Mouse (Mus musculus) left cerebral cortex, postnatal 4 days (tissue): ENCODE results near the gene Slc8a1. TPM values are rescaled to one million over a fixed set of nuclear protein-coding genes. Genes with fewer than 3 reads are reported as not detected.

ENCODE experiments used
- DNase-seq: peaks from one replicate; pipeline ENCODE4 v3.0.0-alpha.2; 2022
- intact Hi-C: fragments of 180-260 bp; cut with DNase I; formaldehyde crosslinking; loops from one replicate; pipeline ENCODE4 v1.15.1; 2025
- total RNA-seq, 2 experiments: library from RNA; stranded (reverse); gene quantifications; 2 replicates each; pipeline ENCODE4 v1.2.3; 2021

The Slc8a1 gene
- total RNA-seq, 2 experiments from 2014 or later, result 319 TPM

GRCm38 (mm10) chr17:81455269-81455668 is 282.9 kb downstream of the Slc8a1 start:
- intact Hi-C loops, result no loop called here
- no peak for DNase-seq

- no peak for DNase-seq
- intact Hi-C loops, result no loop called here
These were observed 296.7 kb downstream of the Slc8a1 start, which contains the start of gene Gm11096 for GRCm38 (mm10) chr17:81441463-81441862. Gene Gm11096, plus strand, starts transcription at chr17:81441763.

GRCm38 (mm10) chr17:81433148-81433547 is 305.0 kb downstream of the Slc8a1 start:
- intact Hi-C loops, result no loop called here

GRCm38 (mm10) chr17:81432733-81433132 is 305.4 kb downstream of the Slc8a1 start:
- intact Hi-C loops, result no loop called here
- no peak for DNase-seq

More at GRCm38 (mm10) chr17:81433148-81433547, 305.0 kb downstream of the Slc8a1 start:
- DNase-seq, result no peak

GRCm38 (mm10) chr17:81427245-81427644 is 310.9 kb downstream of the Slc8a1 start:
- DNase-seq, result no peak
- intact Hi-C loops, result no loop called here

GRCm38 (mm10) chr17:81424256-81424912 is 313.8 kb downstream of the Slc8a1 start:
- DNase-seq, result peak; percentile 37
- intact Hi-C loops, result no loop called here

- peak; percentile 39 for DNase-seq
- intact Hi-C loops, result no loop called here
These were observed 318.2 kb downstream of the Slc8a1 start for GRCm38 (mm10) chr17:81419802-81420459.

- intact Hi-C loops, result no loop called here
- DNase-seq, result peak; percentile 24
These were observed 321.6 kb downstream of the Slc8a1 start for GRCm38 (mm10) chr17:81416361-81417114.

GRCm38 (mm10) chr17:81412736-81413135 is 325.4 kb downstream of the Slc8a1 start:
- DNase-seq, result no peak
- intact Hi-C loops, result no loop called here

GRCm38 (mm10) chr17:81404225-81404624 is 334.0 kb downstream of the Slc8a1 start:
- intact Hi-C loops, result no loop called here
- DNase-seq, result no peak

GRCm38 (mm10) chr17:81403121-81403520 is 335.1 kb downstream of the Slc8a1 start:
- intact Hi-C loops, result no loop called here
- DNase-seq, result peak; percentile 20

- intact Hi-C loops, result no loop called here
- peak; percentile 14 for DNase-seq
These were observed 335.5 kb downstream of the Slc8a1 start for GRCm38 (mm10) chr17:81402636-81403035.

GRCm38 (mm10) chr17:81400377-81400776 is 337.8 kb downstream of the Slc8a1 start:
- intact Hi-C loops, result no loop called here
- no peak for DNase-seq

- no peak for DNase-seq
- intact Hi-C loops, result no loop called here
These were observed 340.7 kb downstream of the Slc8a1 start for GRCm38 (mm10) chr17:81397434-81397833.

- DNase-seq, result no peak
- intact Hi-C loops, result no loop called here
These were observed 344.1 kb downstream of the Slc8a1 start for GRCm38 (mm10) chr17:81394124-81394523.

GRCm38 (mm10) chr17:81393040-81393439 is 345.1 kb downstream of the Slc8a1 start:
- no peak for DNase-seq
- intact Hi-C loops, result no loop called here

GRCm38 (mm10) chr17:81391478-81391877 is 346.7 kb downstream of the Slc8a1 start:
- DNase-seq, result no peak
- intact Hi-C loops, result no loop called here

GRCm38 (mm10) chr17:81390790-81391189 is 347.4 kb downstream of the Slc8a1 start:
- peak; percentile 57 for DNase-seq
- intact Hi-C loops, result no loop called here

GRCm38 (mm10) chr17:81386118-81386517 is 352.1 kb downstream of the Slc8a1 start:
- DNase-seq, result no peak
- intact Hi-C loops, result no loop called here

GRCm38 (mm10) chr17:81385476-81385875 is 352.7 kb downstream of the Slc8a1 start:
- intact Hi-C loops, result no loop called here

GRCm38 (mm10) chr17:81383461-81383860 is 354.7 kb downstream of the Slc8a1 start:
- intact Hi-C loops, result no loop called here
- DNase-seq, result no peak

More at GRCm38 (mm10) chr17:81385476-81385875, 352.7 kb downstream of the Slc8a1 start:
- no peak for DNase-seq
